Mouse (Mus musculus): ENCODE measurements around the gene Abce1.

DNA sequence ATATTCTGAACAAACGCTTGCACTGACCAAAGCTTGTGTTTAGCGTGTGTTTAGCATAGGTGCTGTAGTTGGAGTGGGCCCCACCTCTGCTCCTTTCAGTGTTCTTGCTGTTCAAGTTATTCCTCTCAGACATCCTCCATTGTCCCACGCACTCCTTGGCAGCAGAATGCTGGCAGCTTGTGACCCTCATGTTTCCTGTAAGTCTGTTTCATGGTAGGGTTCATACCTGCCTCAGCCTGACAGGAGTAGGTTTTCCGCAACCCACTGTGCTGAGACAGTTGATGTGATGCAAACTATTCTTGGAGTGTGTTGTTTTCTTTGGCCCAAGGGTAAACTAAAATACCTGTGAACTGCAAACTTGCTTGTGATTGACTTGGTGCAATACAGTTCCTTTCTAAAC, 35.1 kb downstream of the Abce1 start:
- TF ChIP-seq CTCF (IDR thresholded peaks at IDR 0.05) (no peak), POLR2A (IDR thresholded peaks at IDR 0.05; ENCODE audit: insufficient read depth, low read depth, low read length) (no peak), EP300 (IDR thresholded peaks at IDR 0.05; ENCODE audit: insufficient read depth, low read depth, low read length) (no peak)
